Mouse (Mus musculus): Measurements from ENCODE around the gene Tnfsf11. TPM values are rescaled to one million over a fixed set of nuclear protein-coding genes. Genes with fewer than 3 reads are reported as not detected.
A peak's percentile ranks its signal among the peaks of the same experiment; 100 is the strongest.

Tnfsf11 gene
- total RNA-seq, 2 experiments from 2014 or later = 0.13 TPM; not detected in 1

DNA sequence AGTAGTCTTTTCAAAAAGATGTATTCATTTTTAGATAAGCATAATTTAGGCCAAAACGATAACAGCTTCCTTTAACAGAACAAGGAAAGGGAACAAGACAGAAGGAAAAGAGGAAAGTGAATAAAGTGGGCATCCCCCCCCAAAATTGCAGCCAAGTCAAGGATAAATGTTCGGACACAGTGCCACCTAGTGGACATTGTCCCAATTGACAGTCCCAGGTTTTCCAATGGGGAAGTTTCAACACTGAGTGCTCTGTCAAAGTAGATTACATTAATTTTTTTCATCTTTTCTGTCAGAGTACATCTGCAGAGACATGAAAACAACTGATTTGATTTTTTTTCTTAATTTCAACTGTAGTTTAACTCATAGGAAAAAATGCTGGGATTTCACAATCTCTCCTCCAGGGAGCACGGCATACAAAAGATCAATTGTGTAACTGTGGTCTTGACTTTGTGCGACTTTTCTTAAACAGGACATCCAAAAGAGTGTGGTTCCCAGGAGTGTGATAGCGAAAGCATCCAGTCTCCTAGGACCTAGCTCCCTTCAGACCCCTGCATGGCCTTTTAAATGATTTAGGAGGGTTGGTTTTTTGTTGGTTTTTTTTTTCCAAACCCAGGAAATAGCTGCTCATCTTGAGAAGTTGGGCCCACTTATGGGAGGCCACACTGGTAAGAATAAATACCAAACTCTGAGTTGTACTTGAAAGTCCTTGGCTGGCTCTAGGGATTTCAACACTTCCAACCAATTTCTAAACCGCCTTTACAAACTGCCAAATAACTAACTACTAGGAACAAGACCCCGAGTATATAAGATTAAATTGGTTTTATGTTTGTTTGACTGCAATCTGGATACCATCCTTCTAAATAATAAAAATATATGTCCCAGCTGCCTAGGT, 19.7 kb downstream of the Tnfsf11 start:
- DNase-seq (ENCODE audit: low spot score in 2 of 2) = peak; percentile 80

DNA sequence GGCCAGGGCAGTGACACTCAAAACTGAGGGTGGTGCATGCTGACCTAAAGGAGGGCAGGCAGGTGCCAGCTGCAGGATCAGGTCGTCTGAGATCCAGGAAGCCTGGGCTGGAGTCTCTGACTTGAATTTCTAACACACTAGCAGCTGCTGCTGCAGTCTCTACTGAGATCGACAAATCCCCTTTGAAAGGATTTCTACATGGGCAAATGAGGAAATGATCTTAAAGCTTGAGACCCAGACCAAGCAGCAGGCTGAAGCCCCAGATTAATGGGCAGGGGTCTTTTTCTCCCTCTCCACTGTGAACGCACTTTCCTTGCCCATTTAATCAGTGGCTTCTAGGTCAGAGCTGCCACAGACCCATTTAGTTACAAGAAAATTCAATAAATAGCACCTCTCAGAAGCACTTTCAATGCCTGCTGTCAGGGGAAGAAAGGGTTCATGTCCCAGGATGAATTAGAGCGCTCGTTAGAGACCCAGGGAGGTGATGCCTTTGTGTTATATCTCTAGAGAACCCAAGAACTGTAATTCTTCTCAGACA, 21.8 kb downstream of the Tnfsf11 start:
- DNase-seq (ENCODE audit: low spot score in 2 of 2) = no peak

- DNase-seq (ENCODE audit: low spot score in 2 of 2) = peak in 1 of 2 experiments; percentile 21
Measured at GRCm38 (mm10) chr14:78282490-78282889, 25.4 kb downstream of the Tnfsf11 start.

DNA sequence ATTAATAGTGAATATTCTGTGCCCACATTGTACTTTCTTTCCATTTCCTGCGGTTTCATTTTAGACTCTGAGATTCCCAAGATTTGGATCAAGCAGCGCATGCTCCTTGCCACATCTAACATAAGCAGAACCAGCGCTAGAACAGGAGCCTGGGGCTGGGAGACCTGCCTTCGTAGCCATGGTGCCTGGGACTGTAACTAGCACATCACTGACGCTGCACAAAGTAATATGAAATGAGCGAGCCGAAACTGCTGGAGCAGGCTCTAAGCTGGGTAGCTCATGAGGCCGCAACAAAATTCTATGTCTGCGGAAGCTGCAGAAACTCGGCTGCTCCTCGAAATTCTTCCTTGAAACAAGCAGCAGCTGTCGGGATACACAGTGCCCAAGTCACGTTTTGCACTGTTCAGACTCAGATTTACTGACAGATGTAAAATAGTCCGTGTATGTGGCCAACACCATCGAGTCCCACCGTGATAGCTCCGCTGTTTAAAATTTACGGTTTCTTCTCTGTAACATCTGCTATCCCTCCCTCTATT, 31.4 kb downstream of the Tnfsf11 start:
- peak in 1 of 2 experiments; percentile 18 for DNase-seq (ENCODE audit: low spot score in 2 of 2)

- DNase-seq (ENCODE audit: low spot score in 2 of 2) = no peak
Measured at GRCm38 (mm10) chr14:78274851-78275250, 33.0 kb downstream of the Tnfsf11 start.

DNA sequence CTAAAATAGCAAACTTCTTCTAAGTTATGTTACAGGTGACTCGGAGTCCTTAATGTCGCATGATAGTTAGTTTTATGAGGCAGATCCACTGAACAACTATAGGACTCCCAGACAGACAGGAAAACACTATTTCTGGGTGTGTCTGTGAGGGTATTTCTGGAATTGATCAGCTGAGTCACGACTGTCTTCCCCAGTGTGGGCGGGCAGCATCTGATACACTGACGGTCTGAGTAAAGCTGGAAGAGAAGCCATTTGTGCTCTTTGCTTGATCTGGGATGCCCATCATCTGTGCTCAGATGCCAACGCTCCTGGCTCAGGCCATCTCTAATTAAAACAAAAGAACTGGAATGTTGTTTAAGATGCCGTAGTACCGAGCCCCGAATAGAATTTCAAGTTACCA, 33.7 kb downstream of the Tnfsf11 start:
- DNase-seq (ENCODE audit: low spot score in 2 of 2) = peak in 1 of 2 experiments; percentile 32

DNA sequence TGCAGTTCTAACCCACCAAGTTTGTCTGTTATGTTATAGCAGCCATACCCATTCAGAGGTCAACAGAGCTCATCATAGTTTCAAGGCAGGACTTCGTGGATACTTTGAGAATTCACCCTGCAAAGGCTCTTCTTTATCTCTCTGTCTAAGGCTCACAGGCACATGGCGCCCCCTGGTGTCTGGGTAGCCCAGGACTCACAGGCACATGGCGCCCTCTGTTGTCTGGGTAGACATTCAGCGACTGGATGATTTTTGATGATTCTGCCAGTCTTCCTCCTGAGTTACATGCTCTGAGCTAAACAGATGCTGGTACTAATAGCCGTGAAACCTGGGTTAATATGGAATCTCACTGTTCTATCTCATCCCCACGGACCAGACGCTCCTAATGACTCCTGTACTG, 34.3 kb downstream of the Tnfsf11 start:
- peak; percentile 51 to 54 for DNase-seq (ENCODE audit: low spot score in 2 of 2)

DNA sequence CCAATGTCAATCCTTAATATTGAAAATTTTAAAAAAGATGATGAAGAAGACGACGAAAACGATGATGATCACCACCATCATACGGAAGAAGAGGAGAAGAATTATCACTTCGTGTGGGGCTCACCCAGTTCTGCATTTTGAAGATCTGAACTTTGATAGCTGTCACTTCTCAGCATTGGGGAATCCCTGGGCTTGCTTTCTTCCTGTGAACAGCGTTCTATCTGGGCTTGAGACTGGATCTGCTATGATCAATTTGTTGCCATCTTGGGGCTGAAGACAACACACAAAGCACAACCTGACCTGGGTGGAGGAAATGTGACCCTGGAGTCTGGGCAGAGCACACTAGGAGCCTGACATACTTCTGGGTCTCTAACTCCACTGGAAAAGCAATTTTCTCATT, 43.0 kb downstream of the Tnfsf11 start:
- no peak for DNase-seq (ENCODE audit: low spot score in 2 of 2)

DNA sequence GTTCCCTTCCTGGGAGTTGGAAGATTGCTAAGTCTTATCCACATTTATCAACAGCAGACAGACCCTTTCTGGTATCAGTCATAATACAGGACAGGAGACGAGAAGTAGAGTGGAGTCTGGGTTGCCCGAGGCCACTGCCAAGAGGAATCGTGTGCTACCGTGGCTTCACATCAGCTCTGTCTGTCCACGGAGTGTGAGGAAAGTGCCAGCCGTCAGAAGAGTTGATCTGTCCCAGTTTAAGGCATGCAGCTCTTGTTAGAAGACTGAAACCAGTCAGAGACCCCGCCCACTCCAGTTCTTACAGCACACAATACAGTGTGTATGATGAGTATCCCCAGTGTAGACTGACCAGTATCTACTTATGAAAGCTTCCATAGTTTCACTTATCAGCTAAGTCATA, 45.2 kb downstream of the Tnfsf11 start:
- no peak for DNase-seq (ENCODE audit: low spot score in 2 of 2)

- DNase-seq (ENCODE audit: low spot score in 2 of 2) = no peak
Measured at GRCm38 (mm10) chr14:78261246-78261645, 46.6 kb downstream of the Tnfsf11 start.

DNA sequence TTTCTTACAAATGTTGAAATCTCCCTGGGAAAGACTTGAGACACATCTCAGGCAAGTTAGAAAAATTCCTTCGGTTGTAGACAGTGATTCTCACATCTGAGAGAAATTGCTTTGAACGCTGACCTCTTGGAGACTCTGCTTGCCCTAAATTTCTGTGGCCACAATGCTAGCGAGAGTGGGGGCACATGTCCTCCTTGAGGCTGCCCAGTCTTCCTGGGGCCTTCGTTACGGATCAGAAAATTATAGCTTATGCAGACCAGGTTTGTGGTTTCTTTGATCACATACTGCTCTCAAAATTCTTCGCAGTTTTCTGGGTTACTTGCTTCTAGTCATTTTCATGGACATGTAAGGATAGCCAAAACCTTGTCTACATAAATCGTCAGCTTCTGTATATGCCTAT, 53.8 kb downstream of the Tnfsf11 start:
- no peak for DNase-seq (ENCODE audit: low spot score in 2 of 2)

- no peak for DNase-seq (ENCODE audit: low spot score in 2 of 2)
Measured at GRCm38 (mm10) chr14:78246601-78247000, 61.2 kb downstream of the Tnfsf11 start.

DNA sequence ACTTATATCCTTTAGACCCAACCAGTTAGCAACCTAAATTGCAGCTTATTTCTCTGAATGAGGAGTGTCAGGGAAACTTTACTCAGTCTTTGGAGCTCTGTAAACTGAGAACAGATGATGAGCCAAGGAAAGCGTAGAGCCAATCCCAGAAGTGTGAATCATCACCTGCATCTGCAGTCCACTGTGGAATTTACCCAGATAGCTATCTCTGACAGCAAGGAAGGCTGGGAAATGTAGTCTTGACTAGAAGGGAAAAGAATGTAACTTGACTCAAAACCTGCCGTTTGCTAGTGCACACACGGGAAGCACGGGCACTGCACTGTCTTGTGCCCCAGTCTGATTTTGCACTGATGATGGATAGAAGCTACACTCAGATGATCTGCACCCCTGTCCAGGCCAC, 63.0 kb downstream of the Tnfsf11 start:
- DNase-seq (ENCODE audit: low spot score in 2 of 2) = no peak

DNA sequence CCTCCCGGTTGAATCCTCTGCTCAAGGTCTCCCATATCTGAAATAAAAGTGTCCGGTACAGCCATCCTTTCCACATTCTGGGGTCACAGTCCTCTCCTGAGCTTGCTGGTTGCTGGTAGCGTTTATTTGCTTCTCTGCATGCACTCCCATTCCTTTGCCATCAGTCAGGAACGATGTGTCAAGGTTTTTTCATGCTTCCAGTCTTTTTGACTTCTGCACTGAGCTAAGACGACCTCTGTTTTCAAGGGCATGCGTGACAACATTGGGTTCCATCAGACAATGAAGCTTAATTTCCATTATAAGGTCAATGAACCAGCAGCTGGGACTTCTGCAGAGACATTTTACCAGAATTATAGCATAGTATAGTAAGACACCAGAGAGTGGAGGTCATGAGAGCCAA, 68.5 kb downstream of the Tnfsf11 start:
- no peak for DNase-seq (ENCODE audit: low spot score in 2 of 2)

GRCm38 (mm10) chr14:78237238-78237637, 70.6 kb downstream of the Tnfsf11 start:
- DNase-seq (ENCODE audit: low spot score in 2 of 2) = no peak

DNA sequence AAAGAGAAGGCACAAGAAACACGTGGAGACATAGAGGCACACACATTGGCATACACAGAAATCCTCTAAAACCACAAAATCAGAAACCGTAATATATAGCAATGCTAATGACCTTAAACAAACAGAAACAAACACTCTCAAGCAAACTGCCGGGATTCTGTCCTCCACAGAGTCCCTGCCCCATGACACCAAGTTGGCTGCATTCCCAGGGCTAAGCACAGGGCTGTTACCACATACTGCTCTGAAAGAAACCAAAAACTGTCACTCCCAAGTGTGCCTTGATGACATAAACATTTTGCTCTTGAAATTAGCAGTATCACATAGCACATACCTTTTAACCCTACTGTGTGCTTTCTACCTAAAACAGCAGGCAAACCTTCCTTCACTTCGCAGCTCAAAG, 71.7 kb downstream of the Tnfsf11 start:
- DNase-seq (ENCODE audit: low spot score in 2 of 2) = no peak

DNA sequence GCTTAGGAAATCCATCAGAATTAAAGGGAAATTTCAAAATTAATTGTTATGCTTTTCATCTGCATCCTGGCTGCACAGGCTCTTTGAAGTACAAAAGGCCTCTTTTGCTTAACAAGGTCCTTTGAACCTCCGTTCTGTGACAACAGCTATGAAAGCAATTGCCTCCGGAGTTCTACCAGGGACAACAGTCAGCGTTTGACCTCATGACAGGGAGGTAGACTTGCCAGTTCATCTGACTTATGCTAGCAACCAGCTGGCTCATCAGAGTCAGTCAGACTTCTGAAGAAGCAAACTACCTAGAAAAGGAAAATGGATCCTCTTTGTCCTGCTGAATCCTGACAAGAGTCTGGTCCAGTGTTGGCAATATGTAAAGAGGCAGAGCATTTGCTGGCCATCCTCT, 72.5 kb downstream of the Tnfsf11 start:
- DNase-seq (ENCODE audit: low spot score in 2 of 2) = no peak

GRCm38 (mm10) chr14:78229012-78229411, 78.8 kb downstream of the Tnfsf11 start:
- no peak for DNase-seq (ENCODE audit: low spot score in 2 of 2)

Data from layer of hippocampus, postnatal 10 days (tissue).